Mouse (Mus musculus) thymus, postnatal 10 days (tissue): ENCODE data around the gene Pbld2.
"Not testable (repeated sequence)": the region's sequence is repeated elsewhere in the genome, so short reads cannot be mapped to it uniquely, and the experiment has no call there.

Experiments
- DNase-seq, 2 experiments: peaks; one replicate each; pipeline ENCODE4 v3.0.0; 2021; ENCODE audit warnings: low spot score in 2 of 2

The Pbld2 gene

GRCm38 (mm10) chr10:63025491-63026011 lies 1.4 kb downstream of the Pbld2 start:
- no peak for DNase-seq

- DNase-seq: no peak
Measured at GRCm38 (mm10) chr10:63026156-63026794, 2.2 kb downstream of the Pbld2 start.

- DNase-seq: no peak
Measured at GRCm38 (mm10) chr10:63026795-63027160, 2.7 kb downstream of the Pbld2 start.

- no peak for DNase-seq
Measured at GRCm38 (mm10) chr10:63027376-63028161, 3.5 kb downstream of the Pbld2 start.

DNA sequence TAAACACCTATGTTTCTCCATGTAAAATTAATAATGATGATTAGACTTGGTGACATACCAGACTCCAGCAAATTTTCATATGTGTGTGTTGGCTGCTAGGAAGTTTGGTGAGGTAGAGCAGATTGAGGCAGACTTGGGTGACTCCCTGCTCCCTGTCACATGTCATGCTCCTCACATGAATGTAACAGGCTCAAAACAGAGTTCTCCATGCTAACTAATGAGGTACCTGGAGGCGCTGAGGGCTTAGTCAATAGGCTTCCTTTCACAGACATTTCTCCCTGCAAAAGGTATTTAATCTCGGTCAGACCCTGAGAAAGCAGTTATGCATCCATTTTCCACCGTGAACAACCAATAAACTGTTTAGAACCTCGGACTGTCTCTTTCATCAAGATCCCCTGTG lies 4.3 kb downstream of the Pbld2 start:
- no peak for DNase-seq

DNA sequence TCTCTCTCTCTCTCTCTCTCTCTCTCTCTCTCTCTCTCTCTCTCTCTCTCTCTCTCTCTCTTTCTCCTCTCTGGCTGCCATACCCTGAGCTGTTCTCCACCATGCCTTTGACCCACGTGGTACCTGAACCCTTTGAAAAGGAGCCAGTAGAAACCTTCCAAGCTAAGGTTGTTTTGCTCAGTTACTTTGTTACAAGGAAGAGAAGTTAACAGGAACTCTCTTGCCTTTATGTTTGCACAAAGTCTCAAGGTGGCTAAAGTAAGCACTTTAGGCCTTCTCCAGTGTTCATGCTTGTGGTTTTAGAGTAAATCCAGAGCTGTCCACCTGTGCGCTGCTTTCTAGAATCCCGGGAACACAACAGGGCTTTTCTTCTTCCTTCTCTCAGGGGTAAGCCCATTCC lies 8.2 kb downstream of the Pbld2 start:
- DNase-seq: no peak

- DNase-seq: no peak
Measured at GRCm38 (mm10) chr10:63032956-63033355, 8.8 kb downstream of the Pbld2 start.

GRCm38 (mm10) chr10:63038571-63039320 lies 14.6 kb downstream of the Pbld2 start:
- no peak for DNase-seq

DNA sequence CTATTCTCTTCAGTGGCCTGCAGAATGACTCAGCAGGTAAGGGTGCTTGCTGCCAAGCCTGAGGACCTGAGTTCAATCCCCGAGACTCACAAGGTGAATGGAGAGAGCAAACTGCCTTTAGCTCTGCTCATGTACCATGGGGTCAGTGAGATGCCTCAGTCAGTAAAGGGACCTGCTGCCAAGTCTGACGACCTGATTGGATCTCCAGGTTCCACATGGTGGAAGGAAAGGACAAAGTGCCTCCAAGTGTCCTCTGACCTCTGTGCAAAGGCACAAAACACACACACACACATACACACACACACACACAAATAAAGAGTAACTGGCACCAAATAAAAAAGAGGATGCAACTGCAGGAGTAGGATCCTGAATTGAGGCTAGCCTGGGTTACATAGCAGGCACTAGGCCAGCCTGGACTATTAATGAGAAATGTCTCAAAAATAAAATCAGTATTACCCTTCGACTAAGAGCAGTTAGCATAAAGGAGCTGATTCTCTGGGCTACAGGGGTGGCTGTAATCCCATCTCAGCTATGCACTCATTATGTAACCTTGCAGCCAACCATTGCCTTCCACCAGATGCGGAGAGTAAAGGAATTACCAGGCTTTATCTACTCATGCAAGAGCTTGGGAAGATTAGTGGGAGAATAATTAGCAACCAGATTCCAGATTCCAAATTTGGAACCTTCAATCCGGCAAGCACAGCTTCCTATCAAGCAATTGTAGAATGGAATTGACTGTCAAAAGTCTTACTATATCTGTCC lies 15.9 kb downstream of the Pbld2 start:
- DNase-seq: no peak

- DNase-seq: no peak
Measured at GRCm38 (mm10) chr10:63043154-63043553, 19.0 kb downstream of the Pbld2 start.

DNA sequence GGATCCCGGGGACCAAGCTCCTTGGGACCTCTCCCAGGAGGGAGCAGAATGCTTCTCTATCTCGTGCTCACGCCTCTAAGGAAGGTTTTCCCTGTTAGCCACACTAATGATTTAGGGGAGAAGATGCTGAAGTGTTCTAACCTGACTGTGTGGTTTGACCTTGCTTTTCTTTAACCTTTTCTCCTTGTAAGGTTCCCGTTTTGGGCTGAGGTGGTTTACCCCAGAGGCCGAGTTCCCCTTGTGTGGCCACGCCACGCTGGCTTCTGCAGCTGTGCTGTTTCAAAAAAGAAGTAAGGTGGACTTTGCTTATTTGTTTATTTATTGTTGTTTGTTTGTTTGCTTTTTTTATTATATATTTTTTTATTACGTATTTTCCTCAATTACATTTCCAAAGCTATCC lies 23.6 kb downstream of the Pbld2 start:
- no peak for DNase-seq

DNA sequence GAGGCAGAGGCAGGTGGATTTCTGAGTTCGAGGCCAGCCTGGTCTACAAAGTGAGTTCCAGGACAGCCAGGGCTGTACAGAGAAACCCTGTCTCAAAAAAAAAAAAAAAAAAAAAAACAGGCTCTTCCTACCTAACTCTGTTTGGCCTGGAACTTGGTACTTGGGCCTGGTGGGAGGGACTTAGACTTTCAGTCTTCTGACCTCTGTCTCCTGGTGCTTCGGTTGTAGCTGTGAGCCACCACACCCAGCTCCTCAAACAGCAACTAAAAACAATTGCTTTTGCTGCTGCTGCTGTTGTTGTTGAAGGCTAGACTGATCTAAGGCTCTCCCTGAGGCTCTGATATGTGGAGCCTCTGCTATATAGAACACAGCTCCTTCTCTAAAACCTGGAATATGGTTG lies 25.0 kb downstream of the Pbld2 start:
- no peak for DNase-seq

- no peak for DNase-seq
Measured at GRCm38 (mm10) chr10:63051267-63051666, 27.2 kb downstream of the Pbld2 start.

GRCm38 (mm10) chr10:63052011-63052410 lies 27.9 kb downstream of the Pbld2 start:
- DNase-seq: no peak

GRCm38 (mm10) chr10:63053007-63053406 lies 28.9 kb downstream of the Pbld2 start:
- DNase-seq: no peak

DNA sequence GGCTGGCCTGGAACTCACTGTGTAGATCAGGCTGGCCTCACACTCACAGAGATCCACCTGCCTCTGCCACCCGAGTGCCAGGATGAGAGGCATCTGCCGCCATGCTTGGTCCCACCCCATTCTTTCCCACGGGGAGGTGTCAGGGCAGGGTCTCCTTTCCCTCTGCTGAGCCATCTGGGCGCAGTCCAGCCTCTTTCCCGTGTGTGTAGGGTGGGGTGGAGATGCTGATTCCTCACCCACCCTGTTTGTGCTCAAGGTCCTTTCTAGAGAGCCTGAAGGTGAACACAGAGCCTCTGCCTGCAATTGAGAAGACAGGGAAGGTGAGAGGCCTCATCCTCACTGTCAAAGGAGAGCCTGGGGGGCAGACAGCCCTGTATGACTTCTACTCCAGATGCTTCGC lies 30.0 kb downstream of the Pbld2 start:
- DNase-seq: not testable (repeated sequence)

DNA sequence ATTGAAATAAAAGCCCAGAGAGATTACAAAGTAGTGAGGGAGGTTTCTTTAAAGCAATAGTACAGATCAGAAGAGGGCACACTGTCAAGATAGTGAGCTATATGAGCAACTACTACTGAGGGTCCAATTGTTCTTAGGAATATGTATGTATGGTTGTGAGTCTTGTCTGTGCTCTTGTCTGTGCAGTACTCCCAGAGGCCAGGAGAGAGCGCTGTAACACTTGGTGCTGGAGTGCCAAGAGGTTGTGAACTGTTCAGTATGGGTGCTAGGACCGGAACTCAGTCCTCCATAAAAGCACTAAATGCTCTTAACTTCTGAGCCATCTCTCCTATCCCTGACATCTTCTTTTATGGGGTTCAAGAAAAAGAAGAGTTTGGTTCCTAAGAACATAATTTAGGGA lies 30.5 kb downstream of the Pbld2 start:
- no peak for DNase-seq

DNA sequence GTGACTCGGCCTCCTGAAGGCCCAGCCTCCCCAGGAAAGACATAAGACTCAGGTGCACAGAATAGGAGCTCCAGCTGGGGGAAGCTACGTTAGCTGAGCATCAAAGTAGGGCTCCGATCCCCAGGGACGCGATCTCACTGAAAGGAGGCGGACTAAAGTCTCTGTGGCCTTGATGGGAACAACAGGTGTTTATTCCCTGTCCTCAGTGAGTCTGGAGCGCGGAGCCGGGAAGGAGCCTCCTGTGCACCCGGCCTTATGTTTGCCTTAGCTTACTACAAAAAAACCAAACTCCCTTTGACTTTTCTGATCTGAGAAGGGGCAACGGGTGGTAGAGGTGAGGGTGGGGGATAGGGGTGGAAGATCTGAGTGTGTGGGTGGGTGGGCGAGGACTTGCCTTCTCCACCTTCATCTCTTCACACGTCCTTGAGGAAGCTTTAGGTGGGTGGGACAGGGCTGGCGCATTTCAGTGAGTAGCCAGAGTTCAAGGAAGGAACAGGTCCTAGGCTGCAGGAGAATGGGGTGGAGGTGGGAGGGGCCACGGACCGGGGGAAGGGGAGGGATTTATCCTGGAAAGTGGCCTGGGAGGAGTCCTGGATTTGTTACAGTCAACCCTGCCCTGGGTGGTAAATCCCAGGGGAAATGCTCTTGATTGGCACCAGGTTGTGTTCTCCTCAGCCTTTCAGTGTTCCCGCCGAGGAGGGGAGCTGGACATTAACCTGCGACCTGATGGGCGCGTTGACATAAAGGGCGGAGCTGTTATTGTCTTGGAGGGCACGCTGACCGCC lies 33.0 kb downstream of the Pbld2 start:
- DNase-seq: no peak

DNA sequence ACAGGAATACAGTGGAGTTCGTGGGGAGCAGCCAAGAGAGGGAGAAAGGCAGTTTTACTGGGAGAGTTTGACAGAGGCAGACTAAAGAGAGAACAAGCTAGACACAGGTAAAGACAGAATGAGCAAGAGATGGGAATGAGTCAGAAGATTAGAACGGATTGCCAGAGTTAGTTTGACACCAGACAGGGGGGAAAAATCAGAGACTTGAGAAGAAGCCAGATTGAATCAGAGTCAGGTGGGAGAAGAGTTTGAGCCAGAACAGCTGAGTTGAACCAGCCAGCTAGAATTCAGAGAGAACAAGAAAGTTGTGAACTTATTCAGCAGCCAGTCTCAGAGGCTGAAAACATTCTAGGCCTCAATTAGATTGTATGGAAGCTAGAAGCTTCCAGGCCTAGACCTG lies 35.7 kb downstream of the Pbld2 start, which contains the start of gene Pbld1:
Pbld1 (plus strand) TSS at position 301 of the 400 bp plus-strand sequence.
- no peak for DNase-seq

- DNase-seq: no peak
Measured at GRCm38 (mm10) chr10:63060406-63060805, 36.3 kb downstream of the Pbld2 start.

DNA sequence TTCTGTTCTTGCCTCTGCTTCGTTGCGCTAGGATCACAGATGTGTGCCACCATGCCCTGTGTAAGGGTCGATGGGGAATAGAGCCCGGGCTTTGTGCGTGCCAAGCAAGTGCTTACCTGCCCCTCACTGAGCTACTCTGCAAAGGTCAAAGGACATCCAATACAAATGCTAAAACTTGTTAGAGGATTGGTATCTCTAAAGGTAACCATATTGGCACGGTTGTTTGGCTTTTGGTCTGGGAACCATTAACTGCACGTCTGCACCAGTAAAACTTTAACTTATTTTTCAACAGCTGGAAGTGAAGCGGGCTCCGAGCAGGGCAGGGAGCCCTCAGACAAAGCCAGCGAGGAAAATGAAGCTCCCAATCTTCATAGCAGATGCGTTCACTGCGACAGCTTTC lies 37.2 kb downstream of the Pbld2 start:
- DNase-seq: no peak
